Mouse (Mus musculus) lung, postnatal 4 days (tissue): ENCODE data around the gene Dram1.

Experiments used
- DNase-seq, 2 experiments: peaks; one replicate each; pipeline ENCODE4 v3.0.0; 2021

The Dram1 gene

GRCm38 (mm10) chr10:88379013-88379885 lies at the start of gene Dram1, which contains the start of gene Gnptab:
Dram1 (minus strand) TSS chr10:88379080.
Gnptab (plus strand) TSS chr10:88379132.
- peak; percentile 92 to 93 for DNase-seq

- no peak for DNase-seq
These were observed 49.1 kb upstream of the Dram1 start for GRCm38 (mm10) chr10:88427998-88428397.

- DNase-seq: no peak
These were observed 48.0 kb upstream of the Dram1 start for GRCm38 (mm10) chr10:88426896-88427295.

GRCm38 (mm10) chr10:88426158-88426816 lies 47.4 kb upstream of the Dram1 start:
- DNase-seq: peak in 1 of 2 experiments; percentile 64

- DNase-seq: no peak
These were observed 42.0 kb upstream of the Dram1 start for GRCm38 (mm10) chr10:88420655-88421435.

GRCm38 (mm10) chr10:88420141-88420541 lies 41.3 kb upstream of the Dram1 start:
- DNase-seq: no peak

GRCm38 (mm10) chr10:88417686-88418085 lies 38.8 kb upstream of the Dram1 start:
- no peak for DNase-seq

GRCm38 (mm10) chr10:88412290-88412995 lies 33.6 kb upstream of the Dram1 start:
- DNase-seq: no peak

GRCm38 (mm10) chr10:88409751-88410150 lies 30.9 kb upstream of the Dram1 start:
- no peak for DNase-seq

GRCm38 (mm10) chr10:88407875-88408631 lies 29.2 kb upstream of the Dram1 start:
- no peak for DNase-seq

- no peak for DNase-seq
These were observed 26.9 kb upstream of the Dram1 start for GRCm38 (mm10) chr10:88405812-88406211.

- DNase-seq: no peak
These were observed 25.3 kb upstream of the Dram1 start for GRCm38 (mm10) chr10:88404220-88404619.

- DNase-seq: no peak
These were observed 24.1 kb upstream of the Dram1 start for GRCm38 (mm10) chr10:88403021-88403420.

- no peak for DNase-seq
These were observed 20.4 kb upstream of the Dram1 start for GRCm38 (mm10) chr10:88399271-88399670.

GRCm38 (mm10) chr10:88398668-88399243 lies 19.9 kb upstream of the Dram1 start:
- no peak for DNase-seq

GRCm38 (mm10) chr10:88392181-88392847 lies 13.4 kb upstream of the Dram1 start:
- DNase-seq: no peak

- DNase-seq: no peak
These were observed 12.6 kb upstream of the Dram1 start for GRCm38 (mm10) chr10:88391495-88391894.

- peak in 1 of 2 experiments; percentile 18 for DNase-seq
These were observed 11.4 kb upstream of the Dram1 start for GRCm38 (mm10) chr10:88390096-88390790.

- no peak for DNase-seq
These were observed 10.7 kb upstream of the Dram1 start for GRCm38 (mm10) chr10:88389576-88389975.

- DNase-seq: no peak
These were observed 7.4 kb upstream of the Dram1 start for GRCm38 (mm10) chr10:88386251-88386650.
